Mouse (Mus musculus): ENCODE results near the gene Gm17304. TPM values are rescaled to one million over a fixed set of nuclear protein-coding genes. Genes with fewer than 3 reads are reported as not detected.

Gene Gm17304
- polyA plus RNA-seq (2015; fragmentation: Nextera tagmentation; extraction: Ambion mirVana), result not detected in 2 replicates

GRCm38 (mm10) chr5:106608798-106609197 lies at the start of gene Gm17304:
Gene Gm17304, plus strand, starts transcription at chr5:106609098.
- H3K4me3 ChIP-seq (ENCODE audit: low read length), result no peak within 1 kb of the TSS
- H3K27ac ChIP-seq (ENCODE audit: low read length), result no peak within 1 kb of the TSS
- no peaks in the 10 kb centered on the region for H3K9me3 ChIP-seq (ENCODE audit: control insufficient read depth, low read length)
- H3K27me3 ChIP-seq (replicated peaks; ENCODE audit: control insufficient read depth, insufficient read depth, low read length), result no peaks in the 10 kb centered on the region
- H3K4me2 ChIP-seq (ENCODE audit: low read depth, low read length), result no peak within 1 kb of the TSS
- H3K9ac ChIP-seq (ENCODE audit: low read depth, low read length), result no peak within 1 kb of the TSS
- WGBS, result 87% methylated on average over 4 of the region's 4 CpGs
- no peaks in the 10 kb centered on the region for H3K4me1 ChIP-seq (ENCODE audit: control insufficient read depth, insufficient read depth, low read length)
- ATAC-seq, result no peak
- no peaks in the 10 kb centered on the region for H3K36me3 ChIP-seq (ENCODE audit: control insufficient read depth, insufficient read depth, low read length)

DNA sequence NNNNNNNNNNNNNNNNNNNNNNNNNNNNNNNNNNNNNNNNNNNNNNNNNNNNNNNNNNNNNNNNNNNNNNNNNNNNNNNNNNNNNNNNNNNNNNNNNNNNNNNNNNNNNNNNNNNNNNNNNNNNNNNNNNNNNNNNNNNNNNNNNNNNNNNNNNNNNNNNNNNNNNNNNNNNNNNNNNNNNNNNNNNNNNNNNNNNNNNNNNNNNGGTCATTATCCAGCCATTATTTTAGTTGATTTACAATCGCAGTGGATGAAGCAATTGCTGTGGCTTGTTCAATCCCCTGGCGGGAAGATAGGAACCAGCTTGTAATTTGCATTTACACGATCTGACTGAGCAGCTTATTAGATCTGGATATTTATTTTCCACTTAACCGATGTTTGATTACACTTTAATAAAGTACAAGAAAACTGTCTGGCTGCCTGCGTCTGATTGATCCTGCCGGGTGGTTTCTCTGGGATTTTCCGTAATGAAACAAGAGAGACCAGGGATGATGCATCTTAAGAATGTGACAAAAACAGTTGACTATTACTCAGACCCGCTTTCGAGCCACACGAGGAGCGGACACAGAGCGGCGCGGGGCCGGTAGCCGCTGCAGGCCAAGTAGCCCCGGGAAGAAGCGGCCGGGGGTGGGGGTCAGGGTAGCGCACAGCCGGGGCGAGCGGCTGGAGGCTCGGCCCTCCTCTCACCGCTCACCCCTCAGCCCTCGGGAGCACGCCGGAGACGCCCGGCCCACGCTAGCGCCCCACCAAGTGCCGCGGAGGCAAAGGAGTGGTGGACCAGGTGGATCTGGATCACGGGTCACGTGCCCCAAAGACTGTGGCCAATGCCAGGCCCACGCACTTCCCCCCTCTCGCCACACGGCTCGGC lies 48.0 kb upstream of the Gm17304 start:
- H3K9ac ChIP-seq (ENCODE audit: low read depth, low read length), result 0 out of 2 replicates have a peak overlapping the region, but pooled peaks have one; percentile 30
- ATAC-seq, result peak; percentile 23; the same call in 1 of the 2 replicates

GRCm38 (mm10) chr5:106561499-106561822 lies 47.4 kb upstream of the Gm17304 start:
- Histone ChIP-seq H3K27me3 (replicated peaks; ENCODE audit: control insufficient read depth, insufficient read depth, low read length) (peaks cover 59% of the 10 kb centered on the region), H3K4me2 (ENCODE audit: low read depth, low read length) (peak overlapping the region; percentile 49), H3K36me3 (ENCODE audit: control insufficient read depth, insufficient read depth, low read length) (no peaks in the 10 kb centered on the region), H3K27ac (ENCODE audit: low read length) (no peak overlapping the region), H3K4me1 (ENCODE audit: control insufficient read depth, insufficient read depth, low read length) (peaks cover 6% of the 10 kb centered on the region; the same call in 1 of the 2 replicates), H3K9ac (ENCODE audit: low read depth, low read length) (0 out of 2 replicates have a peak overlapping the region, but pooled peaks have one; percentile 30), H3K9me3 (ENCODE audit: control insufficient read depth, low read length) (no peaks in the 10 kb centered on the region), H3K4me3 (ENCODE audit: low read length) (peak overlapping the region; percentile 32)
- WGBS, result 7% methylated on average over 8 of the region's 8 CpGs
- no peak for ATAC-seq

More for the DNA sequence above, 48.0 kb upstream of the Gm17304 start:
- Histone ChIP-seq H3K27me3 (replicated peaks; ENCODE audit: control insufficient read depth, insufficient read depth, low read length) (peaks cover 54% of the 10 kb centered on the region), H3K9me3 (ENCODE audit: control insufficient read depth, low read length) (no peaks in the 10 kb centered on the region), H3K4me1 (ENCODE audit: control insufficient read depth, insufficient read depth, low read length) (peaks cover 6% of the 10 kb centered on the region; the same call in 1 of the 2 replicates), H3K36me3 (ENCODE audit: control insufficient read depth, insufficient read depth, low read length) (no peaks in the 10 kb centered on the region), H3K27ac (ENCODE audit: low read length) (no peak overlapping the region), H3K4me2 (ENCODE audit: low read depth, low read length) (peak overlapping the region; percentile 49), H3K4me3 (ENCODE audit: low read length) (peak overlapping the region; percentile 32)
- 2% methylated on average over 37 of the region's 40 CpGs for WGBS

DNA sequence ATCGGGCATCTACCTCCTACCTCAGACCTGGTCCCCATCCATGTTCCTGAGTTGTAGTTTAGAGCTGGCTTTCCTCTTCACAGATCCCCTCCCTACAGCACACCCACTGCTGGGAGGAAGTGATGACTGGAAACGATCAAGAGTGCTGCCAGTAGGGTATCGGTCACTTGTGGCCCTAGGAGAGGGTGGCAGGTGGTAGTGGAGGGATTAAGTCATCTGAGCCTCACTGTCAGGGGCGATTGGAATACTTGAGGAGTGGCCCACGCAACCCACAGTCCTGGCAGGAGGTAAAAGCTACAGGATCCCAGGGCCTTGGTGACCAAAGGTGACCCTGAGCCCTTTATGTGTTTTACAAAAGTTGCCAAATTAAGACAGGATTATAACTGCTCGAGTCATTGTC lies 42.9 kb upstream of the Gm17304 start:
- H3K9me3 ChIP-seq (ENCODE audit: control insufficient read depth, low read length), result no peaks in the 10 kb centered on the region
- peaks cover 5% of the 10 kb centered on the region; the same call in 1 of the 2 replicates for H3K4me1 ChIP-seq (ENCODE audit: control insufficient read depth, insufficient read depth, low read length)
- H3K27ac ChIP-seq (ENCODE audit: low read length), result no peak overlapping the region
- H3K4me3 ChIP-seq (ENCODE audit: low read length), result no peak overlapping the region
- H3K36me3 ChIP-seq (ENCODE audit: control insufficient read depth, insufficient read depth, low read length), result no peaks in the 10 kb centered on the region
- H3K4me2 ChIP-seq (ENCODE audit: low read depth, low read length), result no peak overlapping the region
- 56% methylated on average over 6 of the region's 6 CpGs for WGBS
- no peak for ATAC-seq
- no peak overlapping the region for H3K9ac ChIP-seq (ENCODE audit: low read depth, low read length)
- H3K27me3 ChIP-seq (replicated peaks; ENCODE audit: control insufficient read depth, insufficient read depth, low read length), result peaks cover 43% of the 10 kb centered on the region

- H3K9me3 ChIP-seq (ENCODE audit: control insufficient read depth, low read length), result no peaks in the 10 kb centered on the region
- peaks cover 10% of the 10 kb centered on the region for H3K27me3 ChIP-seq (replicated peaks; ENCODE audit: control insufficient read depth, insufficient read depth, low read length)
- H3K27ac ChIP-seq (ENCODE audit: low read length), result no peak overlapping the region
- peak overlapping the region; percentile 67 for H3K4me3 ChIP-seq (ENCODE audit: low read length)
- peaks cover 6% of the 10 kb centered on the region; the same call in 1 of the 2 replicates for H3K4me1 ChIP-seq (ENCODE audit: control insufficient read depth, insufficient read depth, low read length)
- H3K9ac ChIP-seq (ENCODE audit: low read depth, low read length), result peak overlapping the region; percentile 72
- H3K4me2 ChIP-seq (ENCODE audit: low read depth, low read length), result peak overlapping the region; percentile 100
- no peaks in the 10 kb centered on the region for H3K36me3 ChIP-seq (ENCODE audit: control insufficient read depth, insufficient read depth, low read length)
- ATAC-seq, result peak; percentile 80
- WGBS, result 5% methylated on average over 47 of the region's 55 CpGs
Observed at GRCm38 (mm10) chr5:106573742-106574559, 34.9 kb upstream of the Gm17304 start.

GRCm38 (mm10) chr5:106574560-106574946 lies 34.3 kb upstream of the Gm17304 start:
- WGBS, result under 1% methylated on average over 45 of the region's 45 CpGs
- Histone ChIP-seq H3K27me3 (replicated peaks; ENCODE audit: control insufficient read depth, insufficient read depth, low read length) (peaks cover 10% of the 10 kb centered on the region), H3K9me3 (ENCODE audit: control insufficient read depth, low read length) (no peaks in the 10 kb centered on the region), H3K4me1 (ENCODE audit: control insufficient read depth, insufficient read depth, low read length) (peaks cover 6% of the 10 kb centered on the region; the same call in 1 of the 2 replicates), H3K36me3 (ENCODE audit: control insufficient read depth, insufficient read depth, low read length) (no peaks in the 10 kb centered on the region), H3K9ac (ENCODE audit: low read depth, low read length) (peak overlapping the region; percentile 72), H3K4me2 (ENCODE audit: low read depth, low read length) (peak overlapping the region; percentile 100), H3K4me3 (ENCODE audit: low read length) (peak overlapping the region; percentile 67), H3K27ac (ENCODE audit: low read length) (no peak overlapping the region)
- ATAC-seq, result peak; percentile 97

DNA sequence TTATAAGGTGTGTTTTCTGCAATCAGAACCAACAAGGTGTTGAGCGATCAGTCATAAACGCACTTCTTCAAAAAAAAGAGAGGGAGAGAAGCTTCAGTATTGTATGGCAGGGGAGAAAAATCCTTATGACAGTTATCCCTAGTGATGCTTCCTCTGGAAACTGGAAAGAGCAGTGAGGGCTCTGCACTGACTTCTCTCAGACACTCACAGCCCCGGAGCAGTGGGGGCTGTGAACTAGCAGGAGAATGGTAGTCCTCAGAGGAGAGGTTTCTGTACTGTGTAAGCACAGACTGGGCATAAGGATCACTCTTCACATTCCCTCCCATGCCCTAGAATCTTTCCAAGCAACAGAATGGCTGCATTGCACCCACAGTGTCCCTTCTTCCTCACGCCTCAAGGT lies 33.8 kb upstream of the Gm17304 start:
- Histone ChIP-seq H3K27me3 (replicated peaks; ENCODE audit: control insufficient read depth, insufficient read depth, low read length) (peaks cover 10% of the 10 kb centered on the region), H3K4me1 (ENCODE audit: control insufficient read depth, insufficient read depth, low read length) (peaks cover 6% of the 10 kb centered on the region; the same call in 1 of the 2 replicates), H3K4me3 (ENCODE audit: low read length) (no peak overlapping the region), H3K9me3 (ENCODE audit: control insufficient read depth, low read length) (no peaks in the 10 kb centered on the region), H3K27ac (ENCODE audit: low read length) (no peak overlapping the region), H3K36me3 (ENCODE audit: control insufficient read depth, insufficient read depth, low read length) (no peaks in the 10 kb centered on the region), H3K4me2 (ENCODE audit: low read depth, low read length) (peak overlapping the region; percentile 100), H3K9ac (ENCODE audit: low read depth, low read length) (no peak overlapping the region)
- 30% methylated on average over 4 of the region's 4 CpGs for WGBS
- no peak for ATAC-seq

DNA sequence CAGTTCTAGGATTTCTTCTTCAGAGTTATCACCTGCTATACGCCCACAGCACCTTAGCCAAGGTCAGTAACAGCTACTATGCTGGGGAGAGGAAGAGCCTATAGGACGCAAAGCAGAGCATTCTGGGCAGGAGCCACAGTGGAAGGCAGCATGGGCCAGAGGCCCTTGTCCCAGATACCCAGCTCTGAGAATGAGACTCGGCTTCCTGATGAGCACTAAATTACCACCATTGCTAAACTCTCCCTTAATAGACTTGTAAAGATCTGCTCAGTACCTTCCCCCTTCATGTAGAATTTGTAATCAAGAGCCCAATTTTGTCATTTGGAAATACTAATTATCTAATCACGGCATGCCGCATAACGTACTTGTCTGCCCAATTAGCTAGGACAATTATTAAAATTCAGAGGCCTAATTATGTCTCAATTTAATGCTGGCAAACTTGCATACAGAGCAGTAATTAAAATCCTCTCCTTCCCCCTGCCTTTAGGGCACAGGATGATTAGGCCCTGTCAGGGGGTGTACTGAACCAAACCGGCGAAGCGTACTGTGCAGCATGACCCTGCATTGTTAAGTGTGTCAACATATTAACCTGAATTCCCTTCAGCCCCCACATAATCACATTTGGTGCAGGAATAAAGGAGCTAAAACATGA lies 31.5 kb upstream of the Gm17304 start:
- Histone ChIP-seq H3K27ac (ENCODE audit: low read length) (no peak overlapping the region), H3K36me3 (ENCODE audit: control insufficient read depth, insufficient read depth, low read length) (no peaks in the 10 kb centered on the region), H3K4me3 (ENCODE audit: low read length) (no peak overlapping the region), H3K9ac (ENCODE audit: low read depth, low read length) (no peak overlapping the region), H3K9me3 (ENCODE audit: control insufficient read depth, low read length) (no peaks in the 10 kb centered on the region), H3K4me1 (ENCODE audit: control insufficient read depth, insufficient read depth, low read length) (peaks cover 6% of the 10 kb centered on the region; the same call in 1 of the 2 replicates), H3K27me3 (replicated peaks; ENCODE audit: control insufficient read depth, insufficient read depth, low read length) (peaks cover 10% of the 10 kb centered on the region), H3K4me2 (ENCODE audit: low read depth, low read length) (no peak overlapping the region)
- no peak for ATAC-seq
- WGBS, result 82% methylated on average over 9 of the region's 9 CpGs

DNA sequence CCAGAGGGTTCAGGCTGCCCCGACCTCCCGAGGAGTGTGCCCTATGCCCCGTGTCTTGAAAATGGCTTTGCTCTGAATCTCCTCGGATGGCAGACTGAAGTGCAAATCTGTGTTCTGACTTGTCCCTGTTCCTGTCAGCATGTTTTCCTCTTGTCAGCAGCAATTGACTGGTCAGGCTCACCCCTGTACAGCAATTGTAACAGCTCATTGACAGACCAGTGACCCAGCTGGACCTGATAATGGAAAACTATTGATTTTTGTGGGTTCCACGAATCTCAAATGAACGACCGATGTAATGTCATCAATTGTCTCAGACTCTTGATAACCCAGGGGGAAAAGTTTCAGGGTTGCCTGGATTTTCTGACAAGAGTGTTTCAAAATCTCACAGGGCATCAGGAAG lies 28.0 kb upstream of the Gm17304 start:
- Histone ChIP-seq H3K27ac (ENCODE audit: low read length) (no peak overlapping the region), H3K4me2 (ENCODE audit: low read depth, low read length) (no peak overlapping the region), H3K27me3 (replicated peaks; ENCODE audit: control insufficient read depth, insufficient read depth, low read length) (no peaks in the 10 kb centered on the region), H3K4me1 (ENCODE audit: control insufficient read depth, insufficient read depth, low read length) (no peaks in the 10 kb centered on the region), H3K4me3 (ENCODE audit: low read length) (no peak overlapping the region), H3K36me3 (ENCODE audit: control insufficient read depth, insufficient read depth, low read length) (no peaks in the 10 kb centered on the region), H3K9me3 (ENCODE audit: control insufficient read depth, low read length) (no peaks in the 10 kb centered on the region), H3K9ac (ENCODE audit: low read depth, low read length) (no peak overlapping the region)
- no peak for ATAC-seq
- 82% methylated on average over 7 of the region's 7 CpGs for WGBS

All from intestine, embryonic 16.5 days (tissue).